Mouse (Mus musculus) forebrain, embryonic 11.5 days (tissue): ENCODE data around the gene Calhm5. TPM values are rescaled to one million over a fixed set of nuclear protein-coding genes. Genes with fewer than 3 reads are reported as not detected.

ENCODE experiments used
- ATAC-seq: fragments of 200-750 bp; cut with Nextera tagmentation; replicated peaks from 2 replicates; pipeline ENCODE4 v1.8.0; 2017; ENCODE audit warnings: moderate TSS enrichment; ENCODE audit not compliant: low FRiP score
- DNase-seq: peaks from one replicate; pipeline ENCODE4 v3.0.0-alpha.2; 2017; ENCODE audit warnings: low spot score
- H3K27ac ChIP-seq: fragments of 300-500 bp; sonication (generic); 2 replicates; pipeline ENCODE4 v1.5.1; 2014; ENCODE audit warnings: low read depth, low read length
- H3K27me3 ChIP-seq: fragments of 300-500 bp; sonication (generic); 2 replicates; pipeline ENCODE4 v1.6.1; 2014; ENCODE audit warnings: mild to moderate bottlenecking, low read length, mixed read lengths; ENCODE audit not compliant: control insufficient read depth, insufficient read depth
- H3K36me3 ChIP-seq: fragments of 300-500 bp; sonication (generic); 2 replicates; pipeline ENCODE4 v1.6.1; 2014; ENCODE audit warnings: mild to moderate bottlenecking, low read length, moderate library complexity, mixed read lengths; ENCODE audit not compliant: control insufficient read depth, insufficient read depth
- H3K4me1 ChIP-seq: fragments of 300-500 bp; sonication (generic); replicated peaks from 2 replicates; pipeline ENCODE4 v1.6.1; 2014; ENCODE audit warnings: low read length, mixed read lengths; ENCODE audit not compliant: control insufficient read depth, insufficient read depth
- H3K4me2 ChIP-seq: fragments of 300-500 bp; sonication (generic); 2 replicates; pipeline ENCODE4 v1.6.1; 2014; ENCODE audit warnings: low read depth, mild to moderate bottlenecking, low read length, moderate library complexity, mixed read lengths; ENCODE audit not compliant: severe bottlenecking
- H3K4me3 ChIP-seq: fragments of 300-500 bp; sonication (generic); 2 replicates; pipeline ENCODE4 v1.5.1; 2014; ENCODE audit warnings: low read depth, low read length
- H3K9ac ChIP-seq: fragments of 300-500 bp; sonication (generic); 2 replicates; pipeline ENCODE4 v1.6.1; 2014; ENCODE audit warnings: low read length
- H3K9me3 ChIP-seq: fragments of 300-500 bp; sonication (generic); 2 replicates; pipeline ENCODE4 v1.6.1; 2016; ENCODE audit warnings: low read length, mixed read lengths; ENCODE audit not compliant: control insufficient read depth
- WGBS: fragments of 180-500 bp; shearing (Covaris S2); extraction: QIAGEN DNeasy Blood & Tissue Kit; methylation state at CpG from one replicate; pipeline ENCODE4 v1.1.7; 2014; 5-methylcytosine and 5-hydroxymethylcytosine counted together
- polyA plus RNA-seq: library from polyadenylated mRNA; unstranded; fragments of >200 nt; fragmentation: Nextera tagmentation; extraction: Ambion mirVana; gene quantifications from 2 replicates; pipeline ENCODE4 v1.2.1, GENCODE M21; 2014

Gene Calhm5
- polyA plus RNA-seq, 1 experiment from 2014 or later, result 0.20 TPM

DNA sequence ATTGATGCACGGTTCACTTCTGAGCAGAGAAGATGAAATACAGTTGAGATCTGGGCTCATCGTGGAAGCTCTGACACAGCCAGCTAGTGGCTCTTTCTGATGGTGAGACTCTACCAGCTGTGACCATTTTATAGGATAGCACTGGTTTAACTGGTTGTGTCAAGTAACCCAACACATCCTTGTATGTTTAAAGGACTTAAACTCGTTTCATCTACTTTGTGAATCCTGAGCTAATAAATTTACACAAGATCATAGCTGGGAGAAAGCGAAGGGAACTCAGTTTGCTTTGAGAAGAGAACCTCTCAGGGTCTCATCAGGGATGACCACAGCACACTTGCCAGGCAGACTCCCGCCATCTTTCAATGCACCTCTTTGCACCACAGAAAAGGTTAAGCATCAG is 52.1 kb downstream of the Calhm5 start, which contains the start of gene Calhm4:
Gene Calhm4 (minus strand): TSS at position 101 of the 400 bp plus-strand sequence.
- ATAC-seq, result no peak
- WGBS, result 93% methylated on average over 5 of the region's 5 CpGs

More for the DNA sequence above, 52.1 kb downstream of the Calhm5 start, which contains the start of gene Calhm4:
- Histone ChIP-seq H3K9me3 (no peaks in the 10 kb centered on the region), H3K9ac (no peak within 1 kb of the TSS), H3K4me2 (no peak within 1 kb of the TSS), H3K4me3 (no peak within 1 kb of the TSS), H3K36me3 (no peaks in the 10 kb centered on the region), H3K27ac (no peak within 1 kb of the TSS), H3K4me1 (no peaks in the 10 kb centered on the region), H3K27me3 (no peaks in the 10 kb centered on the region)
- DNase-seq, result no peak

Other genes starting within 250 kb of the Calhm5 start
- not detected in 2 replicates for gene Sult3a1, start 238.8 kb downstream of the Calhm5 start, polyA plus RNA-seq
- gene Rsph4a, start 191.4 kb downstream of the Calhm5 start, polyA plus RNA-seq, result 0.24 and 0.37 TPM in 2 replicates
- gene Zup1, start 145.2 kb downstream of the Calhm5 start, polyA plus RNA-seq, result 25.4 and 27.1 TPM in 2 replicates
- 151 and 165 TPM in 2 replicates for gene Rwdd1, start 76.9 kb downstream of the Calhm5 start, polyA plus RNA-seq
- not detected in 2 replicates for gene Trappc3l, start 58.9 kb downstream of the Calhm5 start, polyA plus RNA-seq
- not detected in 2 replicates for gene Calhm4, start 52.2 kb downstream of the Calhm5 start, polyA plus RNA-seq
- gene Calhm6, start 31.5 kb upstream of the Calhm5 start, polyA plus RNA-seq, result 0.33 and 0.69 TPM in 2 replicates
- gene Dse, start 111.2 kb upstream of the Calhm5 start, polyA plus RNA-seq, result 16.5 and 17.8 TPM in 2 replicates
- 61.0 and 68.6 TPM in 2 replicates for gene Tspyl1, start 185.7 kb upstream of the Calhm5 start, polyA plus RNA-seq
- 18.1 and 23.8 TPM in 2 replicates for gene Tspyl4, start 200.9 kb upstream of the Calhm5 start, polyA plus RNA-seq